Mouse (Mus musculus) cerebellum, postnatal 36 days (tissue): ENCODE results near the gene Tnfaip8l1.
A peak's percentile ranks its signal among the peaks of the same experiment; 100 is the strongest.

Experiments used
- DNase-seq, 2 experiments: peaks; one replicate each; pipeline ENCODE4 v3.0.0; 2021 to 2022; ENCODE audit warnings: mixed read lengths in 2 of 2

Gene Tnfaip8l1

GRCm38 (mm10) chr17:56183658-56184103 is 21.4 kb downstream of the Tnfaip8l1 start, which contains the start of gene Mydgf:
Gene Mydgf, minus strand, starts transcription at chr17:56183920.
- peak; percentile 92 to 95 for DNase-seq

GRCm38 (mm10) chr17:56185281-56186141 is 23.2 kb downstream of the Tnfaip8l1 start:
- DNase-seq = peak in 1 of 2 experiments; percentile 35

GRCm38 (mm10) chr17:56191266-56191665 is 29.0 kb downstream of the Tnfaip8l1 start:
- peak; percentile 24 to 38 for DNase-seq

- DNase-seq = no peak
Observed at GRCm38 (mm10) chr17:56194357-56194756, 32.1 kb downstream of the Tnfaip8l1 start.

GRCm38 (mm10) chr17:56194765-56195164 is 32.5 kb downstream of the Tnfaip8l1 start:
- DNase-seq = no peak

GRCm38 (mm10) chr17:56196860-56197259 is 34.6 kb downstream of the Tnfaip8l1 start:
- no peak for DNase-seq

GRCm38 (mm10) chr17:56200586-56200985 is 38.3 kb downstream of the Tnfaip8l1 start:
- peak in 1 of 2 experiments; percentile 20 for DNase-seq

- no peak for DNase-seq
Observed at GRCm38 (mm10) chr17:56201642-56202041, 39.4 kb downstream of the Tnfaip8l1 start.

- DNase-seq = no peak
Observed at GRCm38 (mm10) chr17:56202476-56202875, 40.2 kb downstream of the Tnfaip8l1 start.

GRCm38 (mm10) chr17:56203729-56204128 is 41.5 kb downstream of the Tnfaip8l1 start:
- no peak for DNase-seq

- DNase-seq = no peak
Observed at GRCm38 (mm10) chr17:56206276-56206884, 44.1 kb downstream of the Tnfaip8l1 start.

GRCm38 (mm10) chr17:56206986-56207674 is 44.9 kb downstream of the Tnfaip8l1 start:
- no peak for DNase-seq

GRCm38 (mm10) chr17:56207963-56208530 is 45.8 kb downstream of the Tnfaip8l1 start:
- DNase-seq = no peak

GRCm38 (mm10) chr17:56208821-56209220 is 46.5 kb downstream of the Tnfaip8l1 start:
- no peak for DNase-seq

GRCm38 (mm10) chr17:56211090-56211489 is 48.8 kb downstream of the Tnfaip8l1 start:
- DNase-seq = no peak

- DNase-seq = no peak
Observed at GRCm38 (mm10) chr17:56212676-56213075, 50.4 kb downstream of the Tnfaip8l1 start.

- DNase-seq = no peak
Observed at GRCm38 (mm10) chr17:56214229-56214628, 52.0 kb downstream of the Tnfaip8l1 start.

GRCm38 (mm10) chr17:56217670-56218069 is 55.4 kb downstream of the Tnfaip8l1 start:
- peak; percentile 15 to 28 for DNase-seq

GRCm38 (mm10) chr17:56218377-56219191 is 56.3 kb downstream of the Tnfaip8l1 start, which contains the start of gene Dpp9:
Gene Dpp9, minus strand, starts transcription at chr17:56218905.
- DNase-seq = peak; percentile 90

GRCm38 (mm10) chr17:56219251-56219650 is 57.0 kb downstream of the Tnfaip8l1 start:
- no peak for DNase-seq

GRCm38 (mm10) chr17:56219805-56220204 is 57.5 kb downstream of the Tnfaip8l1 start:
- no peak for DNase-seq
